Mouse (Mus musculus): Measurements from ENCODE around the gene Dvl3.

Dvl3 gene

GRCm38 (mm10) chr16:20497980-20498676 lies 18.7 kb upstream of the Dvl3 start:
- DNase-seq (ENCODE audit: low spot score), result no peak

- DNase-seq (ENCODE audit: low spot score), result peak; percentile 94
These were observed 17.9 kb upstream of the Dvl3 start, which contains the start of gene Eif2b5 for GRCm38 (mm10) chr16:20498677-20499475. Gene Eif2b5 (plus strand): TSS chr16:20498817.

GRCm38 (mm10) chr16:20506000-20506399 lies 10.8 kb upstream of the Dvl3 start:
- no peak for DNase-seq (ENCODE audit: low spot score)

- no peak for DNase-seq (ENCODE audit: low spot score)
These were observed 7.4 kb upstream of the Dvl3 start for GRCm38 (mm10) chr16:20509349-20509748.

GRCm38 (mm10) chr16:20511277-20511847 lies 5.4 kb upstream of the Dvl3 start:
- DNase-seq (ENCODE audit: low spot score), result no peak

- DNase-seq (ENCODE audit: low spot score), result no peak
These were observed 750 bp upstream of the Dvl3 start for GRCm38 (mm10) chr16:20516032-20516431.

GRCm38 (mm10) chr16:20517216-20517615 lies 434 bp downstream of the Dvl3 start:
- no peak for DNase-seq (ENCODE audit: low spot score)

- DNase-seq (ENCODE audit: low spot score), result no peak
These were observed 1.1 kb downstream of the Dvl3 start for GRCm38 (mm10) chr16:20517701-20518374.

GRCm38 (mm10) chr16:20523886-20524285 lies 7.1 kb downstream of the Dvl3 start:
- DNase-seq (ENCODE audit: low spot score), result no peak

- no peak for DNase-seq (ENCODE audit: low spot score)
These were observed 12.0 kb downstream of the Dvl3 start for GRCm38 (mm10) chr16:20528779-20529178.

- DNase-seq (ENCODE audit: low spot score), result no peak
These were observed 12.6 kb downstream of the Dvl3 start for GRCm38 (mm10) chr16:20529375-20529774.

GRCm38 (mm10) chr16:20530941-20531340 lies 14.2 kb downstream of the Dvl3 start:
- DNase-seq (ENCODE audit: low spot score), result no peak

- DNase-seq (ENCODE audit: low spot score), result no peak
These were observed 18.0 kb downstream of the Dvl3 start for GRCm38 (mm10) chr16:20534617-20535295.

- peak; percentile 95 for DNase-seq (ENCODE audit: low spot score)
These were observed 18.7 kb downstream of the Dvl3 start, which contains the start of gene Ap2m1 for GRCm38 (mm10) chr16:20535296-20536080. Gene Ap2m1 (plus strand): TSS chr16:20535478.

- DNase-seq (ENCODE audit: low spot score), result no peak
These were observed 19.4 kb downstream of the Dvl3 start for GRCm38 (mm10) chr16:20536081-20536665.

- DNase-seq (ENCODE audit: low spot score), result no peak
These were observed 20.3 kb downstream of the Dvl3 start for GRCm38 (mm10) chr16:20537071-20537471.

- no peak for DNase-seq (ENCODE audit: low spot score)
These were observed 21.0 kb downstream of the Dvl3 start for GRCm38 (mm10) chr16:20537601-20538320.

GRCm38 (mm10) chr16:20539649-20540048 lies 22.9 kb downstream of the Dvl3 start:
- no peak for DNase-seq (ENCODE audit: low spot score)

GRCm38 (mm10) chr16:20540438-20540837 lies 23.7 kb downstream of the Dvl3 start:
- DNase-seq (ENCODE audit: low spot score), result no peak

GRCm38 (mm10) chr16:20545696-20546095 lies 28.9 kb downstream of the Dvl3 start:
- DNase-seq (ENCODE audit: low spot score), result no peak
